Mouse (Mus musculus) megakaryocyte, adult 5-6 weeks (primary cell): ENCODE results near the gene Hist3h2ba. TPM values are rescaled to one million over a fixed set of nuclear protein-coding genes. Genes with fewer than 3 reads are reported as not detected.
A peak's percentile ranks its signal among the peaks of the same experiment; 100 is the strongest.

Source experiments
- ATAC-seq: 2 replicates; pipeline ENCODE4 v1.8.0; 2016; ENCODE audit warnings: mild to moderate bottlenecking, inconsistent platforms; ENCODE audit not compliant: poor library complexity, severe bottlenecking
- total RNA-seq, 2 experiments: library from RNA; stranded (forward) in 1 of 2; stranded (reverse) in 1 of 2; fragments of 153-499, 151-499 nt in 1 of 2; fragments of 221-1000, 200-1000 nt in 1 of 2; gene quantifications; 2 replicates each; pipeline versions ENCODE4 v1.2.3 to v1.2.4; 2015 to 2017

The Hist3h2ba gene
- total RNA-seq (2015), result 4.6 and 6.9 TPM in 2 replicates
- 5.4 and 10.9 TPM in 2 replicates for total RNA-seq (2017)

GRCm38 (mm10) chr11:58948542-58949479, at the start of gene Hist3h2ba:
Gene Hist3h2ba (plus strand): TSS chr11:58948920.
- ATAC-seq, result peak; percentile 75

- ATAC-seq, result no peak
Observed at GRCm38 (mm10) chr11:58901080-58901479, 47.6 kb upstream of the Hist3h2ba start.

- ATAC-seq, result peak; percentile 95
Observed at GRCm38 (mm10) chr11:58903511-58904409, 45.0 kb upstream of the Hist3h2ba start, which contains the start of gene Zfp39. Gene Zfp39 (minus strand): TSS chr11:58904225.

GRCm38 (mm10) chr11:58904410-58904718, 44.4 kb upstream of the Hist3h2ba start:
- no peak for ATAC-seq

GRCm38 (mm10) chr11:58904838-58905237, 43.9 kb upstream of the Hist3h2ba start:
- ATAC-seq, result no peak

GRCm38 (mm10) chr11:58913776-58914175, 34.9 kb upstream of the Hist3h2ba start:
- ATAC-seq, result no peak

- ATAC-seq, result peak; percentile 61
Observed at GRCm38 (mm10) chr11:58914461-58915028, 34.2 kb upstream of the Hist3h2ba start.

GRCm38 (mm10) chr11:58916879-58917744, 31.6 kb upstream of the Hist3h2ba start:
- ATAC-seq, result peak; percentile 75

GRCm38 (mm10) chr11:58917745-58918366, 30.9 kb upstream of the Hist3h2ba start, which contains the start of gene Btnl10:
Gene Btnl10 (plus strand): TSS chr11:58917908.
- ATAC-seq, result no peak

- ATAC-seq, result no peak
Observed at GRCm38 (mm10) chr11:58918759-58919158, 30.0 kb upstream of the Hist3h2ba start.

- ATAC-seq, result no peak
Observed at GRCm38 (mm10) chr11:58922420-58922819, 26.3 kb upstream of the Hist3h2ba start.

- ATAC-seq, result no peak
Observed at GRCm38 (mm10) chr11:58926651-58927050, 22.1 kb upstream of the Hist3h2ba start.

- ATAC-seq, result no peak
Observed at GRCm38 (mm10) chr11:58927053-58927452, 21.7 kb upstream of the Hist3h2ba start.

GRCm38 (mm10) chr11:58927790-58928651, 20.7 kb upstream of the Hist3h2ba start:
- peak; percentile 88 for ATAC-seq

GRCm38 (mm10) chr11:58929055-58929454, 19.7 kb upstream of the Hist3h2ba start:
- ATAC-seq, result no peak

GRCm38 (mm10) chr11:58929641-58930040, 19.1 kb upstream of the Hist3h2ba start:
- ATAC-seq, result no peak

- no peak for ATAC-seq
Observed at GRCm38 (mm10) chr11:58930254-58930653, 18.5 kb upstream of the Hist3h2ba start.

- ATAC-seq, result no peak
Observed at GRCm38 (mm10) chr11:58931576-58931975, 17.1 kb upstream of the Hist3h2ba start.

GRCm38 (mm10) chr11:58937909-58938308, 10.8 kb upstream of the Hist3h2ba start:
- ATAC-seq, result no peak
